Mouse (Mus musculus) embryonic facial prominence, embryonic 12.5 days (tissue): ENCODE measurements around the gene Smurf1. TPM values are rescaled to one million over a fixed set of nuclear protein-coding genes. Genes with fewer than 3 reads are reported as not detected.

Experiments used
- ATAC-seq: fragments of 200-750 bp; cut with Nextera tagmentation; 2 replicates; pipeline ENCODE4 v1.8.0; 2017; ENCODE audit not compliant: insufficient number of reproducible peaks, insufficient read depth, low FRiP score, low TSS enrichment
- H3K27ac ChIP-seq: fragments of 300-500 bp; sonication (generic); 2 replicates; pipeline ENCODE4 v1.5.1; 2016; ENCODE audit warnings: mild to moderate bottlenecking
- H3K27me3 ChIP-seq: fragments of 300-500 bp; sonication (generic); 2 replicates; pipeline ENCODE4 v1.6.1; 2016; ENCODE audit warnings: mild to moderate bottlenecking, moderate library complexity
- H3K36me3 ChIP-seq: fragments of 300-500 bp; sonication (generic); 2 replicates; pipeline ENCODE4 v1.6.1; 2016; ENCODE audit warnings: mild to moderate bottlenecking
- H3K4me1 ChIP-seq: fragments of 300-500 bp; sonication (generic); 2 replicates; pipeline ENCODE4 v1.6.1; 2016
- H3K4me2 ChIP-seq: fragments of 300-500 bp; sonication (generic); replicated peaks from 2 replicates; pipeline ENCODE4 v1.6.1; 2016; ENCODE audit warnings: mild to moderate bottlenecking, moderate library complexity
- H3K4me3 ChIP-seq: fragments of 300-500 bp; sonication (generic); 2 replicates; pipeline ENCODE4 v1.5.1; 2016; ENCODE audit warnings: mild to moderate bottlenecking
- H3K9ac ChIP-seq: fragments of 300-500 bp; sonication (generic); 2 replicates; pipeline ENCODE4 v1.6.1; 2016; ENCODE audit warnings: mild to moderate bottlenecking, moderate library complexity
- H3K9me3 ChIP-seq: fragments of 300-500 bp; sonication (generic); 2 replicates; pipeline ENCODE4 v1.6.1; 2016; ENCODE audit warnings: mild to moderate bottlenecking, moderate library complexity
- WGBS: fragments of 180-500 bp; shearing (Covaris S2); methylation state at CpG from one replicate; pipeline ENCODE4 v1.1.7; 2016; 5-methylcytosine and 5-hydroxymethylcytosine counted together
- polyA plus RNA-seq: library from polyadenylated mRNA; unstranded; fragments of >200 nt; fragmentation: Nextera tagmentation; extraction: Ambion mirVana; gene quantifications from 2 replicates; pipeline ENCODE4 v1.2.1, GENCODE M21; 2016

Smurf1 gene
- polyA plus RNA-seq, 1 experiment from 2014 or later, result 24.9 TPM

GRCm38 (mm10) chr5:144952592-144952991 is 13.1 kb downstream of the Smurf1 start:
- no peaks in the 10 kb centered on the region for H3K36me3 ChIP-seq
- H3K4me3 ChIP-seq, result no peak overlapping the region
- no peaks in the 10 kb centered on the region for H3K27me3 ChIP-seq
- no peak overlapping the region for H3K27ac ChIP-seq
- no peak overlapping the region for H3K4me2 ChIP-seq
- 79% methylated on average over 2 of the region's 2 CpGs for WGBS
- H3K9ac ChIP-seq, result no peak overlapping the region
- no peaks in the 10 kb centered on the region for H3K9me3 ChIP-seq
- peaks cover 26% of the 10 kb centered on the region; the same call in 1 of the 2 replicates for H3K4me1 ChIP-seq
- no peak for ATAC-seq

DNA sequence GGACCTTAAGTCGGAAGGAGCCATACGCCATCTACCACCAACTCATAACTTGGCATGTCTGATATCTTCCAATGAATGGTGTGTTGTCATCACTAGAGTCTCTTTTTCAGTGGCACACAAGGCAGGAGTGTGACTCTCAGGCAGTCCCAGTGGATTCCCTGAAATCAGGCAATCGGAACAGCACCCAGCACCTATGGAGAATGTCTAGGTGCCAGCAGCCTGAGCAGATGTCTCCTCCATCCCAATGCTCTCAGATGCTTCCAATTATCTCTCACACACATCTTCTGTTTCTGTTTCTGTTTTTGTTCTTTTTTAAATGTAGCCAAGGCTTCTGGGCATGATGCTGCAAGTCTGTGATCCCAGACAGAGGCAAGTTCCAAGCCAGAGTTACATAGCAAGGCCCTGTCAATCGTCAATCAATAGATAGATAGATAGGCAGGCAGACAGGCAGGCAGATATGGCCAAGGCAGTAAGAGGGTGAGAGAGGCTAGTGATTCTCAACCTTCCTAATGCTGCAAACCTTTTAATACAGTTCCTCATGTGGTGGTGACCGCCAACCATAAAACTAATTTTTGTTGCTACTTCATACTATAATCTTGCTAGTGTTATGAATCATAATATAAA is 15.1 kb downstream of the Smurf1 start:
- no peaks in the 10 kb centered on the region for H3K9me3 ChIP-seq

DNA sequence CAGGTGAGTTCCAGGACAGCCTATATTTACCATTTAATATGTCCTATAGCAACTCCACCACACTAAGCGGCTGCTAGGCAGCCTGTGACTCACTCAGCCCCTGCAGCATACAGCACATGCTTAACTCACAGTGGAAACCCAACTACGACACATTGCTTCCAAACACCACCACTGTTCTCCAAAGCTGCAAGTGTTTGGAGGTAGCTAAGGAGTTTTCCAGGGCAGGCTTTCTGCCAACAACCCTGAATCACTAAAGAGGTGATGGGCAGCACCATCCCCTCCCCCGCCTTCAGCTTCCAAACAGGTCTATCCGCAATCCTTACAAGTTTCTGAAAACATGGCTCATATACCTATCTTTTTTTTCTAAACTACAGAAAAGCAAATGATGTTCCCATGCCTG is 15.8 kb downstream of the Smurf1 start:
- ATAC-seq, result no peak

More for the DNA sequence above, 15.1 kb downstream of the Smurf1 start:
- no peak overlapping the region for H3K27ac ChIP-seq
- no peaks in the 10 kb centered on the region for H3K36me3 ChIP-seq
- H3K27me3 ChIP-seq, result no peaks in the 10 kb centered on the region
- 91% methylated on average over 5 of the region's 5 CpGs for WGBS
- no peak for ATAC-seq
- H3K4me2 ChIP-seq, result no peak overlapping the region
- H3K4me1 ChIP-seq, result peaks cover 22% of the 10 kb centered on the region; the same call in 1 of the 2 replicates
- H3K9ac ChIP-seq, result no peak overlapping the region
- no peak overlapping the region for H3K4me3 ChIP-seq

DNA sequence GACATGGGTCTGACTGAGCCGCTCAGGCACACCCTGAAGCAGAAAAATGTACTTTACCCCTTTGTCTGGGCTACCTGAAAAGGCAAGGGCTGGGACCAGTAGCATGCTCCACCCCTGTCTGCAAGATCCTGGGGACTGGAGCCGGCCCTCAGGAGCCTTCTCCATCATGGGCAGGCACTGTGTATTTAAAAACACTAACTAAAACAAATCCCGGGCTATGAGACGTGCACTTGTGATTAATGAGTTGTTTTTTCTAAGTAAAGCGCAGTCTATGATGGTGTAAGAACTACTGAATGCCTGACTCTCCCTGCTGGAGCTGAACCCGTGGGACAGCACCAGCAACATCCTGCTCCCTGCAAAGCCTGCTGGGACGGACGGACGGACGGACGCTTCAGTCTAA is 17.2 kb downstream of the Smurf1 start:
- Histone ChIP-seq H3K36me3 (no peaks in the 10 kb centered on the region), H3K4me3 (no peak overlapping the region), H3K27me3 (no peaks in the 10 kb centered on the region), H3K4me2 (no peak overlapping the region), H3K4me1 (peaks cover 30% of the 10 kb centered on the region; the same call in 1 of the 2 replicates), H3K9ac (no peak overlapping the region), H3K9me3 (no peaks in the 10 kb centered on the region), H3K27ac (no peak overlapping the region)
- 71% methylated on average over 11 of the region's 11 CpGs for WGBS
- no peak for ATAC-seq

More for the DNA sequence above, 15.8 kb downstream of the Smurf1 start:
- no peak overlapping the region for H3K27ac ChIP-seq
- no peak overlapping the region for H3K9ac ChIP-seq
- no peak overlapping the region for H3K4me3 ChIP-seq
- WGBS, result 82% methylated on average over 4 of the region's 4 CpGs
- H3K4me2 ChIP-seq, result no peak overlapping the region
- no peaks in the 10 kb centered on the region for H3K9me3 ChIP-seq
- no peaks in the 10 kb centered on the region for H3K27me3 ChIP-seq
- peaks cover 29% of the 10 kb centered on the region; the same call in 1 of the 2 replicates for H3K4me1 ChIP-seq
- H3K36me3 ChIP-seq, result no peaks in the 10 kb centered on the region

GRCm38 (mm10) chr5:144948002-144948401 is 17.6 kb downstream of the Smurf1 start:
- no peak for ATAC-seq
- WGBS, result 82% methylated on average over 1 of the region's 1 CpGs

DNA sequence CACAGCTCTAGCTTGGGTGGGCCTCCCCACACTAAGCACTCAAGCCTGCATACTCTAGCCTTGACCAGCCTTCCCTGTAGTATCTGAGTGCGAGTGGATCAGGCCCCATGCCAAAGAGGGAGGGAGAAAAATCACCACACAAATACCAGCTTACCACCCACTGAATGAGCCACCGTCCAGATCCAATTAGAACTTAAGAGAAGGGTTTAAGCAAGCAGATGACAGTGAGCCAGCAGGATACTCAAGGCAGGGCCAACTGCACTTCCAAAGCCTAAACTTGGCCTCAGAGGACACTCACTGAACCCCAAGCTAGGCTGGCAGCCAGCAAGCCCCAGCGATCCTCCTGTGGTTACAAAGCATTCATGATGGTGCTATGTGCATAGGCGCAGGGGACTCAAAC is 19.6 kb downstream of the Smurf1 start:
- no peak overlapping the region for H3K4me3 ChIP-seq
- WGBS, result 80% methylated on average over 4 of the region's 4 CpGs
- no peaks in the 10 kb centered on the region for H3K36me3 ChIP-seq
- H3K4me1 ChIP-seq, result peaks cover 26% of the 10 kb centered on the region; the same call in 1 of the 2 replicates
- no peak for ATAC-seq
- H3K4me2 ChIP-seq, result no peak overlapping the region
- no peak overlapping the region for H3K9ac ChIP-seq
- H3K9me3 ChIP-seq, result no peaks in the 10 kb centered on the region
- H3K27me3 ChIP-seq, result no peaks in the 10 kb centered on the region
- H3K27ac ChIP-seq, result no peak overlapping the region

More at GRCm38 (mm10) chr5:144948002-144948401, 17.6 kb downstream of the Smurf1 start:
- no peak overlapping the region for H3K27ac ChIP-seq
- H3K4me2 ChIP-seq, result no peak overlapping the region
- H3K27me3 ChIP-seq, result no peaks in the 10 kb centered on the region
- H3K4me1 ChIP-seq, result peaks cover 25% of the 10 kb centered on the region; the same call in 1 of the 2 replicates
- no peaks in the 10 kb centered on the region for H3K9me3 ChIP-seq
- no peak overlapping the region for H3K4me3 ChIP-seq
- no peak overlapping the region for H3K9ac ChIP-seq
- no peaks in the 10 kb centered on the region for H3K36me3 ChIP-seq

GRCm38 (mm10) chr5:144944932-144945331 is 20.7 kb downstream of the Smurf1 start:
- no peak overlapping the region for H3K9ac ChIP-seq
- H3K4me2 ChIP-seq, result no peak overlapping the region
- H3K27ac ChIP-seq, result no peak overlapping the region
- no peaks in the 10 kb centered on the region for H3K36me3 ChIP-seq
- ATAC-seq, result no peak
- 46% methylated on average over 7 of the region's 7 CpGs for WGBS
- H3K4me1 ChIP-seq, result peaks cover 32% of the 10 kb centered on the region; the same call in 1 of the 2 replicates
- no peaks in the 10 kb centered on the region for H3K9me3 ChIP-seq
- H3K27me3 ChIP-seq, result no peaks in the 10 kb centered on the region
- H3K4me3 ChIP-seq, result no peak overlapping the region

DNA sequence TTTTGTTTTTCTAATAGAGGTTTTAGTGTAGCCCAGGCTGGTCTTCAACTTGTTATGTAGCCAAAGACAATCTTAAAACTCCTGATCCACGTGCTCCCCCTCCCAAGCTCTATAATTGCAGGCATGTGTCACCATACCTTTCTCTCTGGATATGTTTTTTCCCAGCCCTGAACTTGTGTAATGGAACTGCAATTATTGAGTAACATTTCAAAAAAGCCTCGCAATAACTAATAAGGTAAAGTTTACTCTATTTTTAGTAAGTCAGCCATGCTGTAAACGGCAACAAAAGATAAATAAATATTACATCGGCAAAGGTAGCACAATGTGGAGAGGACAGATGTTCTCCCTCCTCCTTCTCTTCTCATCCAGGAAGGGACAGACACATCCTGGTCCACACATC is 21.3 kb downstream of the Smurf1 start:
- no peak overlapping the region for H3K4me3 ChIP-seq
- H3K9ac ChIP-seq, result no peak overlapping the region
- H3K4me2 ChIP-seq, result no peak overlapping the region
- no peaks in the 10 kb centered on the region for H3K36me3 ChIP-seq
- no peaks in the 10 kb centered on the region for H3K9me3 ChIP-seq
- peaks cover 28% of the 10 kb centered on the region; the same call in 1 of the 2 replicates for H3K4me1 ChIP-seq
- H3K27ac ChIP-seq, result no peak overlapping the region
- no peaks in the 10 kb centered on the region for H3K27me3 ChIP-seq
- no peak for ATAC-seq
- WGBS, result 72% methylated on average over 4 of the region's 4 CpGs

DNA sequence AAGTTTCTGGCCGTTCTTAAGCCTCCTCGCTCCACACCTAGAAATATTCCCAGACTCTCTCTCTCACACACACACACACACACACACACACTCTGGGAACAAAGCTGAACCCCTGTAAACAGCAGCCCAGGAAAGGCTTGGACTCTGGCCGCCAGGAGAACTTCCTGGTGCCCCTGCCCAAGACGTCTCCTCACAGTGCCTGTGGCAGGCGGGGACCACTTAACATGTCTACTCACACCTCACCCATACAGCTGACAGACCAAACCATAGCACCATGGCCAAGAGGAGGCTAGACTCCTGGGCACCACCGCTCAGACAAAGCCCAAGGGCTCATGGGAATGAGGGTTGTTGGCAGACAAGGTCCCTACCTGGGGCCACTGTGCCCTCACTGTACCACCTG is 22.3 kb downstream of the Smurf1 start:
- Histone ChIP-seq H3K4me1 (peaks cover 22% of the 10 kb centered on the region; the same call in 1 of the 2 replicates), H3K9me3 (no peaks in the 10 kb centered on the region), H3K36me3 (no peaks in the 10 kb centered on the region), H3K27me3 (no peaks in the 10 kb centered on the region), H3K4me3 (no peak overlapping the region), H3K9ac (no peak overlapping the region), H3K4me2 (no peak overlapping the region), H3K27ac (no peak overlapping the region)
- WGBS, result 91% methylated on average over 6 of the region's 6 CpGs
- ATAC-seq, result no peak

GRCm38 (mm10) chr5:144942431-144942830 is 23.2 kb downstream of the Smurf1 start:
- ATAC-seq, result no peak
- H3K27ac ChIP-seq, result no peak overlapping the region
- peaks cover 22% of the 10 kb centered on the region; the same call in 1 of the 2 replicates for H3K4me1 ChIP-seq
- H3K9ac ChIP-seq, result no peak overlapping the region
- H3K9me3 ChIP-seq, result no peaks in the 10 kb centered on the region
- 71% methylated on average over 9 of the region's 9 CpGs for WGBS
- no peaks in the 10 kb centered on the region for H3K36me3 ChIP-seq
- H3K4me2 ChIP-seq, result no peak overlapping the region
- H3K27me3 ChIP-seq, result no peaks in the 10 kb centered on the region
- H3K4me3 ChIP-seq, result no peak overlapping the region

DNA sequence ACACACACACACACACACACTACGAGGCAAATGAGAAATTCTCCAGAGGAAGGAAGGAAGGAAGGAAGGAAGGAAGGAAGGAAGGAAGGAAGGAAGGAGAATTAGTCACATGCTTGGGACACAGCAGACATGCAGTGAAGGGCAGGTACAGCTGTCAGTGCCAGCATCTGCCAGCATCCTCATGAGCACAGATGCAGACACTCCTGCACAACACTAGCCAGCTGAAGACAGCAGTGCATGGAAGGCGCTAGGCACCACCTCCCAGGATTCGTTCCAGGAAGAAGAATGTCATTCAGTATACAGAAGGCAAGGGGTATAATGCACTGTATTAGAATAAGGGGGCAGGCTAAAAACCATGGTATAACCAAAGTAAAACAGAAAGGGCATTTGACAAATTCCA is 24.7 kb downstream of the Smurf1 start:
- 63% methylated on average over 2 of the region's 3 CpGs for WGBS
- Histone ChIP-seq H3K36me3 (no peaks in the 10 kb centered on the region), H3K4me3 (no peak overlapping the region), H3K4me2 (no peak overlapping the region), H3K9me3 (no peaks in the 10 kb centered on the region), H3K27me3 (no peaks in the 10 kb centered on the region), H3K9ac (no peak overlapping the region), H3K4me1 (peaks cover 23% of the 10 kb centered on the region; the same call in 1 of the 2 replicates), H3K27ac (no peak overlapping the region)
- ATAC-seq, result no peak

DNA sequence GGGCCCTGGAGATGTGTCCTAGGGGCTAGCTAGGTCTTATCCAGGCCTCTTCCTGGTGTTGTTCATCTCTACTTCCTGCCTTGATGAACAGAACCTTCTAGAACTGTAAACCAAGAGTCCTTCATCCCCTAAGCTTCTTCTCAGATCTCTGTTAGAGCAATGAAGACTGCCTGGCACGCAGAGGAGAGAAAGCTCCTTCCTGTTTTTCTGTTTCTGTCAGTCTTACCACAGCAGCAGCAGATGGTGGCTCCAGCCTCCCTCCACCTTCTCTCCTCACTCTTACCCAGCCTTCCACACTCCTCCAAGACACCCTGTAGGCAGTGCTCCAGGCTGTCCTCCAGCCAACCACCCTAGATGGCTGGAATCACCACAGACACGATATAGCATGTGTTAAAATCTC is 28.3 kb downstream of the Smurf1 start:
- no peak for ATAC-seq

More for the DNA sequence above, 28.3 kb downstream of the Smurf1 start:
- H3K9me3 ChIP-seq, result no peaks in the 10 kb centered on the region
- no peak overlapping the region for H3K4me2 ChIP-seq
- H3K9ac ChIP-seq, result no peak overlapping the region
- 87% methylated on average over 2 of the region's 2 CpGs for WGBS
- H3K4me3 ChIP-seq, result no peak overlapping the region
- H3K36me3 ChIP-seq, result no peaks in the 10 kb centered on the region
- H3K27me3 ChIP-seq, result no peaks in the 10 kb centered on the region
- H3K27ac ChIP-seq, result no peak overlapping the region
- H3K4me1 ChIP-seq, result peaks cover 16% of the 10 kb centered on the region; the same call in 1 of the 2 replicates
